Mouse (Mus musculus): Measurements from ENCODE around the gene Aloxe3.

The Aloxe3 gene

GRCm38 (mm10) chr11:69124498-69124847 is 1.2 kb upstream of the Aloxe3 start:
- DNase-seq (ENCODE audit: low spot score in 2 of 2) = peak; percentile 64 to 78

GRCm38 (mm10) chr11:69125041-69125851 is 450 bp upstream of the Aloxe3 start:
- peak; percentile 83 to 86 for DNase-seq (ENCODE audit: low spot score in 2 of 2)

- DNase-seq (ENCODE audit: low spot score in 2 of 2) = no peak
Measured at GRCm38 (mm10) chr11:69125919-69126705, 416 bp downstream of the Aloxe3 start.

GRCm38 (mm10) chr11:69126706-69127095 is 1.0 kb downstream of the Aloxe3 start:
- DNase-seq (ENCODE audit: low spot score in 2 of 2) = no peak

- DNase-seq (ENCODE audit: low spot score in 2 of 2) = no peak
Measured at GRCm38 (mm10) chr11:69128426-69129122, 2.9 kb downstream of the Aloxe3 start.

GRCm38 (mm10) chr11:69133566-69133922 is 7.8 kb downstream of the Aloxe3 start:
- no peak for DNase-seq (ENCODE audit: low spot score in 2 of 2)

- peak; percentile 87 to 91 for DNase-seq (ENCODE audit: low spot score in 2 of 2)
Measured at GRCm38 (mm10) chr11:69133923-69134621, 8.4 kb downstream of the Aloxe3 start.

GRCm38 (mm10) chr11:69134622-69134968 is 8.9 kb downstream of the Aloxe3 start:
- DNase-seq (ENCODE audit: low spot score in 2 of 2) = no peak

GRCm38 (mm10) chr11:69135361-69135760 is 9.7 kb downstream of the Aloxe3 start:
- DNase-seq (ENCODE audit: low spot score in 2 of 2) = no peak

- no peak for DNase-seq (ENCODE audit: low spot score in 2 of 2)
Measured at GRCm38 (mm10) chr11:69147546-69147945, 21.9 kb downstream of the Aloxe3 start.

GRCm38 (mm10) chr11:69148451-69148960 is 22.8 kb downstream of the Aloxe3 start:
- DNase-seq (ENCODE audit: low spot score in 2 of 2) = no peak

GRCm38 (mm10) chr11:69149728-69150127 is 24.0 kb downstream of the Aloxe3 start:
- no peak for DNase-seq (ENCODE audit: low spot score in 2 of 2)

- peak; percentile 70 to 76 for DNase-seq (ENCODE audit: low spot score in 2 of 2)
Measured at GRCm38 (mm10) chr11:69150444-69150843, 24.7 kb downstream of the Aloxe3 start.

GRCm38 (mm10) chr11:69151004-69151403 is 25.3 kb downstream of the Aloxe3 start:
- DNase-seq (ENCODE audit: low spot score in 2 of 2) = no peak

GRCm38 (mm10) chr11:69153831-69154230 is 28.1 kb downstream of the Aloxe3 start:
- no peak for DNase-seq (ENCODE audit: low spot score in 2 of 2)

- DNase-seq (ENCODE audit: low spot score in 2 of 2) = no peak
Measured at GRCm38 (mm10) chr11:69155351-69155750, 29.7 kb downstream of the Aloxe3 start.

GRCm38 (mm10) chr11:69156800-69157199 is 31.1 kb downstream of the Aloxe3 start, which contains the start of gene Alox12b:
Gene Alox12b, plus strand, starts transcription at chr11:69156989.
- DNase-seq (ENCODE audit: low spot score in 2 of 2) = peak in 1 of 2 experiments; percentile 25

- peak; percentile 62 to 63 for DNase-seq (ENCODE audit: low spot score in 2 of 2)
Measured at GRCm38 (mm10) chr11:69169313-69169712, 43.6 kb downstream of the Aloxe3 start.

- peak in 1 of 2 experiments; percentile 57 for DNase-seq (ENCODE audit: low spot score in 2 of 2)
Measured at GRCm38 (mm10) chr11:69171626-69172025, 45.9 kb downstream of the Aloxe3 start.

GRCm38 (mm10) chr11:69172606-69173005 is 46.9 kb downstream of the Aloxe3 start:
- no peak for DNase-seq (ENCODE audit: low spot score in 2 of 2)

- DNase-seq (ENCODE audit: low spot score in 2 of 2) = peak in 1 of 2 experiments; percentile 25
Measured at GRCm38 (mm10) chr11:69174722-69175121, 49.0 kb downstream of the Aloxe3 start.
